Mouse (Mus musculus): Measurements from ENCODE around the gene Rheb.

- TF ChIP-seq CTCF (IDR thresholded peaks at IDR 0.05; ENCODE audit: control insufficient read depth, insufficient read depth, insufficient read length) = no peak
- no peak for TF ChIP-seq USF1 (IDR thresholded peaks at IDR 0.05; ENCODE audit: low read depth)
- TF ChIP-seq FOSL1 (IDR thresholded peaks at IDR 0.05; ENCODE audit: insufficient read depth, low read length, poor library complexity, severe bottlenecking) = no peak
These were observed 37.2 kb downstream of the Rheb start for GRCm38 (mm10) chr5:24805222-24805621.
